Comparison of ENCODE assay signal across 25 mouse cellular contexts in genomic region chr19:34650997-34651396, GRCm38 (mm10). TPM values are rescaled to one million over a fixed set of nuclear protein-coding genes. Genes with fewer than 3 reads are reported as not detected.
"Had no signal": no experiment of that assay in that cellular context is flagged by ENCODE, and none has a peak within 500 bp of the region (broad histone marks: within the 10 kb centered on the region; RNA-seq: fewer than 3 reads in every experiment).

No protein-coding gene starts in this region.

- H3K4me1 ChIP-seq: midbrain, embryonic 12.5 days; midbrain, embryonic 15.5 days; neural tube, embryonic 12.5 days; neural tube, embryonic 15.5 days had no signal

- H3K4me3 ChIP-seq: layer of hippocampus, adult 2 months; left cerebral cortex, adult 2 months; midbrain, embryonic 12.5 days; midbrain, embryonic 15.5 days; neural tube, embryonic 12.5 days; neural tube, embryonic 15.5 days had no signal

- H3K9me3 ChIP-seq: midbrain, embryonic 12.5 days; midbrain, embryonic 15.5 days; neural tube, embryonic 12.5 days; neural tube, embryonic 15.5 days had no signal

- H3K4me2 ChIP-seq: midbrain, embryonic 12.5 days; midbrain, embryonic 15.5 days; neural tube, embryonic 12.5 days; neural tube, embryonic 15.5 days had no signal

- H3K27ac ChIP-seq: kidney, postnatal 0 days; layer of hippocampus, adult 2 months; left cerebral cortex, adult 2 months; liver, embryonic 14.5 days; midbrain, embryonic 12.5 days; midbrain, embryonic 15.5 days; neural tube, embryonic 12.5 days; neural tube, embryonic 15.5 days; stomach, postnatal 0 days had no signal

- H3K36me3 ChIP-seq: midbrain, embryonic 12.5 days; midbrain, embryonic 15.5 days; neural tube, embryonic 12.5 days; neural tube, embryonic 15.5 days had no signal

- ATAC-seq: intestine, postnatal 0 days; midbrain, embryonic 15.5 days had no signal

- H3K9ac ChIP-seq: liver, embryonic 14.5 days; midbrain, embryonic 12.5 days; midbrain, embryonic 15.5 days; neural tube, embryonic 12.5 days; neural tube, embryonic 15.5 days had no signal

- H3K27me3 ChIP-seq: midbrain, embryonic 12.5 days; midbrain, embryonic 15.5 days; neural tube, embryonic 12.5 days; neural tube, embryonic 15.5 days had no signal

- DNase-seq: kidney, adult 2 months; kidney, postnatal 25 days; layer of hippocampus, adult 9-11 months; lung, adult 2 months; lung, postnatal 14 days; lung, postnatal 4 days; right cerebral cortex, adult 18-20 months; right cerebral cortex, postnatal 14 days; right cerebral cortex, postnatal 4 days; thymus, adult 2 months; thymus, postnatal 14 days; thymus, postnatal 4 days had no signal

RNA-seq across cellular contexts. Expression of gene Ifit1bl2, which starts 10.5 kb away (rescaled TPM):
- polyA plus RNA-seq: midbrain, embryonic 12.5 days; stomach, embryonic 14.5 days had no signal

RNA-seq across cellular contexts. Expression of gene Ifit3b, which starts 43.2 kb away (rescaled TPM):
- polyA plus RNA-seq: lung, embryonic 16.5 days; stomach, embryonic 14.5 days had no signal

RNA-seq across cellular contexts. Expression of gene Ifit1bl1, which starts 49.2 kb away (rescaled TPM):
- polyA plus RNA-seq: kidney, embryonic 14.5 days; stomach, embryonic 14.5 days had no signal
